Mouse (Mus musculus): Measurements from ENCODE around the gene Brd4. TPM values are rescaled to one million over a fixed set of nuclear protein-coding genes. Genes with fewer than 3 reads are reported as not detected.

Brd4 gene
- total and polyA plus RNA-seq, 2 experiments from 2014 or later: 49.7 to 81.6 TPM

DNA sequence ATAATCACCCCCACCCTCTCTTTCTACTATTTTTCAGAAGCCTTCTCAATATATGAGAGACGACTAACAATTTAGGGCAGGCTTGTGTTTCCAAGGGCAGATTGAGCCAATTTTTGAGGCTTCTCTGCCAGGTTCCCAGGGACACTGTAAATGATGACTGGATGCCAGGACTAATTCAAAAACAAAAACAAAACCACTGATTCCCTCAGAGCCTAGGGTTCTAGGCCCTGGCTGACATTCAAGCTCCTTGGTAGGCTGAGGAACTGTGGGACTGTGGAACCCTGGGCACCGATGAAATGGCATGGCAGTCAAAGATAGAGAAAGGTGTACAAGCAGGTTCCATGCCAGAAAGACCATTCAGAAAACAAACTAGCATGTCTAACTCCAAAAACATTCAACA lies 31.3 kb downstream of the Brd4 start:
- WGBS: 75% methylated on average over 2 of the region's 2 CpGs
- no peak for DNase-seq (ENCODE audit: low spot score)
- H3K4me1 ChIP-seq (ENCODE audit: insufficient read depth, low read length): no peaks in the 10 kb centered on the region

DNA sequence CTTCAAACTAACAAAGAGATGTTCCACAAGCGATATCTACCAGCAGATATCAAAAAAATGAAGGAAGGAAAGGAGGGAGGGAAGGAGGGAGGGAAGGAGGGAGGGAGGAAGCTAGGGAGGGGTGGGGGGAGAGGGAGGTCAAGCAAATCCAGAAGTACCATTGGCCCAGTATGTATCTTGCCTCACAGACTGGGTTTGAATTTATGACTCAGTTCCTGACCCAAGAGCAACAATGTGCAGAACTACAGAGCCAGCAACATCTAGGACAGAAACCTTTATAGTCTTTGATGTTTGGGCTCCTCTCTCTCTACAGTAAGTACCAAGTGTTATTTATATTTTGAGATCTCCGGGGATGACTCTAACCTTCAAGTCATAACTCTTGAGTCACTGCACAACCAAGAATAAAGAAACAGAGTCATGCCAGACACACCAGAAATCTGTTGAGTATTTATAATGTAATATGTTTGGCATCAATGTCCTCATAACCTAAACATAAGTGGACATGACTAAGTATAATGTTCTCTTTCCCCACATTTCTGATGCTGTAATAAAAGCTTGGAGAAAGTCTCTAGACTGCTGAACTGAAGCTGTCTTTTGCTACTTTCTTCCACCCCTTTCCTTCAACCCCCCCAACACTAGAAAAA lies 32.6 kb downstream of the Brd4 start:
- H3K4me2 ChIP-seq (ENCODE audit: low read depth, low read length, poor library complexity, severe bottlenecking): no peak overlapping the region
- H3K4me3 ChIP-seq (ENCODE audit: low read depth, low read length): no peak overlapping the region
- no peak overlapping the region for H3K27ac ChIP-seq (ENCODE audit: low read depth, low read length)
- H3K27me3 ChIP-seq (ENCODE audit: insufficient read depth, low read length): no peaks in the 10 kb centered on the region
- WGBS: 92% methylated on average over 2 of the region's 2 CpGs
- no peaks in the 10 kb centered on the region for H3K4me1 ChIP-seq (ENCODE audit: insufficient read depth, low read length)
- no peak for TF ChIP-seq CTCF (IDR thresholded peaks at IDR 0.05)
- no peak for DNase-seq (ENCODE audit: low spot score)
- H3K9ac ChIP-seq (replicated peaks; ENCODE audit: low read length, poor library complexity, severe bottlenecking): no peak overlapping the region
- H3K36me3 ChIP-seq (ENCODE audit: insufficient read depth, low read length): no peaks in the 10 kb centered on the region
- H3K9me3 ChIP-seq (ENCODE audit: low read length): no peaks in the 10 kb centered on the region
- no peak for ATAC-seq (ENCODE audit: low FRiP score)

More for the DNA sequence above, 31.3 kb downstream of the Brd4 start:
- Histone ChIP-seq H3K4me2 (ENCODE audit: low read depth, low read length, poor library complexity, severe bottlenecking) (no peak overlapping the region), H3K27me3 (ENCODE audit: insufficient read depth, low read length) (no peaks in the 10 kb centered on the region), H3K36me3 (ENCODE audit: insufficient read depth, low read length) (no peaks in the 10 kb centered on the region), H3K27ac (ENCODE audit: low read depth, low read length) (no peak overlapping the region), H3K9ac (replicated peaks; ENCODE audit: low read length, poor library complexity, severe bottlenecking) (no peak overlapping the region), H3K4me3 (ENCODE audit: low read depth, low read length) (no peak overlapping the region), H3K9me3 (ENCODE audit: low read length) (no peaks in the 10 kb centered on the region)
- no peak for TF ChIP-seq CTCF (IDR thresholded peaks at IDR 0.05)
- ATAC-seq (ENCODE audit: low FRiP score): no peak

DNA sequence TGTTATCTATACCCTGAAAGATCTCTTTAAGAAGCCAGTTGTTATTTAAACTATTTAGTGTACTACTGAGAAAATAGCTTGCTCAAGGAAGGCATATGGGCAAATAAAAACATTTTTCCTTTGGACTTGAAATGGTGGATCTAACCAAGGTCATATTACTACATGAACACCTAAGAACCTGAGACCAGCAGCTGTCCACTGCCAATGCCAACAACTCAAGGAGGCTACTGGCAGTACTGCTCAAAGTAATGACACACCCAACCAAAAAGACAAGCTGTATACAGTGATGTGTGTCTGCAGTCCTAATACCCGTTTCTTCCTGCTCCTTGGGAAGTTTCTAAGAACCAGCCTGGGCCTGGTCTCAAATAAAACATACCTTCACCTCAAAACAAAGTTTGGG lies 34.5 kb downstream of the Brd4 start:
- Histone ChIP-seq H3K4me2 (ENCODE audit: low read depth, low read length, poor library complexity, severe bottlenecking) (no peak overlapping the region), H3K9me3 (ENCODE audit: low read length) (no peaks in the 10 kb centered on the region), H3K9ac (replicated peaks; ENCODE audit: low read length, poor library complexity, severe bottlenecking) (no peak overlapping the region), H3K4me3 (ENCODE audit: low read depth, low read length) (no peak overlapping the region), H3K27me3 (ENCODE audit: insufficient read depth, low read length) (no peaks in the 10 kb centered on the region), H3K27ac (ENCODE audit: low read depth, low read length) (no peak overlapping the region), H3K4me1 (ENCODE audit: insufficient read depth, low read length) (no peaks in the 10 kb centered on the region), H3K36me3 (ENCODE audit: insufficient read depth, low read length) (no peaks in the 10 kb centered on the region)
- ATAC-seq (ENCODE audit: low FRiP score) (no peak), DNase-seq (ENCODE audit: low spot score) (no peak)
- 96% methylated on average over 1 of the region's 1 CpGs for WGBS
- TF ChIP-seq CTCF (IDR thresholded peaks at IDR 0.05): no peak

DNA sequence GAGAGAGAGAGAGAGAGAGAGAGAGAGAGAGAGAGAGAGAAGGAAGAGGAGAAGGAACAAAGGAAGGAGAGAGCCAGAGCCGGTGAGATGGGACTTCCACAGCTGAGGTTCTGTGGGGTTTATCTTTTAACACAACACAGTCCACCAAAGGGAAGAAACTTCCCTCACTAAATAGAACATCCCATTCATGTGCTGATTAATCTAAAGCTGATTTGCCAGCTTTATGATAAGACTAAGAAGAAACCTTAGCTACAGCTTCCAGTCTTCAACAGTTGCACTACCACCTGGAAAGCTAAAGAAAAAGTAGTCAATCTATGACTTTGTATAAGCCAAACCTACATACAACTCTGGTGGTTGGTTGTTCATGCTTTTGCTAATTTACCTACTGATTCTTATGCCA lies 36.3 kb downstream of the Brd4 start:
- DNase-seq (ENCODE audit: low spot score) (no peak), ATAC-seq (ENCODE audit: low FRiP score) (no peak)
- Histone ChIP-seq H3K9ac (replicated peaks; ENCODE audit: low read length, poor library complexity, severe bottlenecking) (no peak overlapping the region), H3K4me2 (ENCODE audit: low read depth, low read length, poor library complexity, severe bottlenecking) (no peak overlapping the region), H3K36me3 (ENCODE audit: insufficient read depth, low read length) (no peaks in the 10 kb centered on the region), H3K27me3 (ENCODE audit: insufficient read depth, low read length) (no peaks in the 10 kb centered on the region), H3K9me3 (ENCODE audit: low read length) (no peaks in the 10 kb centered on the region), H3K4me1 (ENCODE audit: insufficient read depth, low read length) (no peaks in the 10 kb centered on the region), H3K27ac (ENCODE audit: low read depth, low read length) (no peak overlapping the region), H3K4me3 (ENCODE audit: low read depth, low read length) (no peak overlapping the region)
- no peak for TF ChIP-seq CTCF (IDR thresholded peaks at IDR 0.05)
- 95% methylated on average over 1 of the region's 1 CpGs for WGBS

DNA sequence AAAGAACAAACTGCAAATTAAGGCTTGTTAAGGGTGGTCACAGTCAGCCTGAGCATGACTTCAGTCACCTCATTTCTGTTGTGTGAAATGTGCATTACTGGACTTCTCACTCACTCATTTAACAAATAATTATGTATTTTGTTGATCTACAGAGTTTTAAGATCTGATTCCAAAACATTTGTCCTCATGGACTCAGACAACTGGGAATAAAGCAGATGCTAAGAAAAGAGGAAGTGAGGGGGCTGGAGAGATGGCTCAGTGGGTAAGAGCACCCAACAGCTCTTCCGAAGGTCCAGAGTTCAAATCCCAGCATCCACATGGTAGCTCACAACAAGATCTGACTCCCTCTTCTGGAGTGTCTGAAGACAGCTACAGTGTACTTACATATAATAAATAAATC lies 36.9 kb downstream of the Brd4 start:
- no peaks in the 10 kb centered on the region for H3K4me1 ChIP-seq (ENCODE audit: insufficient read depth, low read length)
- H3K27ac ChIP-seq (ENCODE audit: low read depth, low read length): no peak overlapping the region
- H3K9ac ChIP-seq (replicated peaks; ENCODE audit: low read length, poor library complexity, severe bottlenecking): no peak overlapping the region
- no peak overlapping the region for H3K4me3 ChIP-seq (ENCODE audit: low read depth, low read length)
- ATAC-seq (ENCODE audit: low FRiP score) (no peak), DNase-seq (ENCODE audit: low spot score) (no peak)
- no peaks in the 10 kb centered on the region for H3K36me3 ChIP-seq (ENCODE audit: insufficient read depth, low read length)
- no peak overlapping the region for H3K4me2 ChIP-seq (ENCODE audit: low read depth, low read length, poor library complexity, severe bottlenecking)
- H3K27me3 ChIP-seq (ENCODE audit: insufficient read depth, low read length): no peaks in the 10 kb centered on the region
- H3K9me3 ChIP-seq (ENCODE audit: low read length): no peaks in the 10 kb centered on the region
- no peak for TF ChIP-seq CTCF (IDR thresholded peaks at IDR 0.05)
- WGBS: 93% methylated on average over 1 of the region's 1 CpGs

DNA sequence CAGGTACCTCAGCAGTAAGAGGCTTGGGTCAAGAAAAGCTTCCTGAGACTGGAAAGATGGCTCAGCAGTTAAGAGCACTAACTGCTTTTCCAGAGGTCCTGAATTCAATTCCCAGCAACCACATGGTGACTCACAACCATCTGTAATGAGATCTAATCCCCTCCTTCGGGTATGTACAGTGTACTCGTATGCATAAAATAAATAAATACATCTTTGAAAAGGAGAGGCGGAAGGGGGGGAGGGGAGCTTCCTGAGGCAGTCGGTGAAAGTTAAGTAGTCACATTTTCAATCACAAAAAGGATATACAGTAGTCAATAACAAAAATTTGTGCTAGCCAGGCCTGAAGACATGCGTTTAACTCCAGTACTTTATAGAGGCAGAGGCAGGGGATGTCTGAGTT lies 38.4 kb downstream of the Brd4 start:
- Histone ChIP-seq H3K4me1 (ENCODE audit: insufficient read depth, low read length) (no peaks in the 10 kb centered on the region), H3K27ac (ENCODE audit: low read depth, low read length) (no peak overlapping the region), H3K9ac (replicated peaks; ENCODE audit: low read length, poor library complexity, severe bottlenecking) (no peak overlapping the region), H3K4me2 (ENCODE audit: low read depth, low read length, poor library complexity, severe bottlenecking) (no peak overlapping the region), H3K4me3 (ENCODE audit: low read depth, low read length) (no peak overlapping the region), H3K27me3 (ENCODE audit: insufficient read depth, low read length) (no peaks in the 10 kb centered on the region), H3K36me3 (ENCODE audit: insufficient read depth, low read length) (no peaks in the 10 kb centered on the region), H3K9me3 (ENCODE audit: low read length) (no peaks in the 10 kb centered on the region)
- 46% methylated on average over 5 of the region's 5 CpGs for WGBS
- ATAC-seq (ENCODE audit: low FRiP score) (no peak), DNase-seq (ENCODE audit: low spot score) (no peak)
- TF ChIP-seq CTCF (IDR thresholded peaks at IDR 0.05): no peak

All from midbrain, postnatal 0 days (tissue).